Mouse (Mus musculus) small intestine, adult 2 months (tissue): ENCODE data around the gene Nme7.

Experiments used
- CTCF ChIP-seq: fragments of 200-500 bp; IDR thresholded peaks from 2 replicates; pipeline ENCODE4 v1.5.1; 2012; ENCODE audit warnings: low read depth, mild to moderate bottlenecking, control low read depth, inconsistent platforms, low read length, moderate library complexity, mixed read lengths; ENCODE audit not compliant: insufficient replicate concordance, insufficient read length; ENCODE audit errors: extremely low read depth
- POLR2A ChIP-seq: fragments of 200-500 bp; IDR thresholded peaks from 2 replicates; pipeline ENCODE4 v1.6.1; 2012; ENCODE audit warnings: low read depth, mild to moderate bottlenecking, control low read depth, inconsistent platforms, low read length, moderate library complexity

DNA sequence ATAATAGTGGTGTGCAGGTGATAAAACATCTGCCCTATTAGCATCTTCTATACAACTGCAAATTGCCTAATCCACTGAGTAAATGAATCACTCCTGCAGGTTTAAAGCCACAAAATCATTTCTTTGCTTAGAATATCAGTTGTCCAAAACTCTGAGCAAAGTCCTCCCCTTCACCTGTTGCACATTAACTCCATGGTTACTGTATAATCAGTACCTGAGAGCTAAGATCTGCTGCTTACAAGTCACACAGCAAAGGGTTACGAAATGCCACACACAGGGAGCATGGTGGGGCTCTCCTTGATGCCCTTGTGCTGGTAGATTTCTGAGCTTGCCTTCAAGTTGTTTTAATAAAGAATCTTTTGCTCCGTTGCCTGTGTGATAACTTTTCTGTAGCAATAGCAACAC lies 111.4 kb downstream of the Nme7 start:
- TF ChIP-seq POLR2A (no peak), CTCF (no peak)
